Mouse (Mus musculus) spleen, adult 12 weeks (tissue): ENCODE data around the gene Fbxw4.
A peak's percentile ranks its signal among the peaks of the same experiment; 100 is the strongest.

ENCODE experiments used
- DNase-seq: peaks from one replicate; pipeline ENCODE4 v3.0.0; 2022; ENCODE audit warnings: low spot score

The Fbxw4 gene

DNA sequence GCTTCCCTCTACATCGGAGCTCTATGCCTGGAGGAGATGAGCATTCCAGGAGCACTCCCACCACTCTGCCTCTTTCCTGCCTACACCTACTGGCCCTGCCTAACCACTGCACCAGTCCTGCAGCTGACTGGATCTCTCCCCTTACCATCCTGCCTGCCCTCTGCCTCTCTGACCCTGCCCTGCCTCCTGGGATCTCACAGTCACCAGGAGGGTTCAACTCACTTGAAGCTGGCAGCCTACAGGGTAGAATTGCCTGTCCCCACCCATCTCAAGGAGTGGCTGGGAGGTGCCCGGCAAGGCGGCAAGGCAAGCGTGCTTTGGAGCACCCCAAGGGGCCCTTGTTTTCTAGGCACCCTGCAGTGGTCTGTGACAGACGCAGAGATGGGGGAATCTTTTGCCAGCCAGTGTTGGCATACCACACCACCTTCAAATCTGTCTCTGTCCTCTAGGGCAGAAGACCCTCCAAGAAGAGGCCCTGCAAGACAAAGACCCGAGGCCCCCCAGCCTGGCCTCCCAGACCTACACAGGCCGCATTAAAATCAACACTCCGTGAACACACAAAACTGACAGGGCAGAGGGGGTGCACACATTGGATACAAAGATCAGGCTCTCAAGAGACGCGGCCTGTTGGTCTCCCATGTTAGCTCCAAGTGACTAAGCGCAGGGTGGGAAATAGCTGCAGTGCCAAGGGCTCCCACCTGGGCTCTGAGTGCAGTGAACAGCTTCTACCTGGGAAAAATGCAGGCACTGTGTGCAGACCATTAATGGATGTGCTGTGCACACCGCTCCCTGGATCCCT, 44.5 kb downstream of the Fbxw4 start:
- no peak for DNase-seq

- DNase-seq = no peak
These were observed 45.2 kb downstream of the Fbxw4 start for GRCm38 (mm10) chr19:45614928-45615327.

GRCm38 (mm10) chr19:45614375-45614774, 45.7 kb downstream of the Fbxw4 start:
- no peak for DNase-seq

- no peak for DNase-seq
These were observed 49.3 kb downstream of the Fbxw4 start for GRCm38 (mm10) chr19:45610823-45611222.

DNA sequence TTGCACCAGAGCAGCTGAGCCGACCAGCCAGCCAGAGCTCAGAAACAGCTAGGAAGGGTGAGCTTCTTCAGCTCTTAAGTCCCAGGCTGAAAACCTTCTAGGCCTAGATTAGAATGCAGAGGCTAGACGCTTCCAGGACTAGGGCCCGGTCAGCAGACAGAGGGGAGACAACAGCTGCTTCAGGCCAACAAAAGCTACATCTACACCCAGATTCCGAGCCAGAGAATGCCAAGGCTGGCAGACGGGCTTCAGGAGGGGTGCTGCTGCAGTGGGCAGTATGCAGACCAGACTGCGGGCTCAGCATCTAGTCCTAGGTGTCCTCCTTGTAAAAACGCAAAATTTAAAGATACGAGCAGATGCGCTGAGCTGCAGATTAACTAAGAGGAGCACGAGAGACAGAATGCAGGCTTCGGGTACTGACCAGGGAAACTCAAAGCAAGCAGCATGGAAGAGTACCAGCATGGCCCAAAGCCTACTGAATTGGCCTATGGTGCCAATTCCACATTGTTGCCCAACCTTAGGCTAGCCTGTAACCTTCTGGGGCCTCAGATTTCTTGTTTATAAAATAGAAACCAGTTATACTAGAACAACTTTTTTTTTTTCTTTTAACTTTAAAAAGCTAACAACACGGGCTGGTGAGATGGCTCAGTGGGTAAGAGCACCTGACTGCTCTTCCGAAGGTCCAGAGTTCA, 51.3 kb downstream of the Fbxw4 start:
- DNase-seq = no peak

DNA sequence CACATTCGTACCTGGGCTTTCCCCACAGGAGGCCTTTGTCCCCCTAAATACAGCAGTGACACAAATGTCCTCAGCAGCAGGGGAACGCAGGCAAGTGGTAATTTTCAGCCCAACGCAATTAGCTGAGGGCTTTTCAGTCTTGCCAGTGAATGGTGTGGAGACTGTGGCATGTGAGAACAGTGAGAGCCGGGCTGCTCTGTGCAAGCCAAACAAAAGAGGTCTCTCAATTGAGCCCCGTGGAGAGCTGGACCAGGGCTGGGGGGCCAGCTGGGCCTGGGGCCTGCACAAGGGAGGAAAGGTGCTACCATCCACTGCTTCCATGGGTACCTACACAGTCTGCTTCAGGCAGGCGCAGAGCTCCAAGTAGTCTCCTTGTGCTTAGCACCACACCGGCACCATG, 52.6 kb downstream of the Fbxw4 start:
- no peak for DNase-seq

DNA sequence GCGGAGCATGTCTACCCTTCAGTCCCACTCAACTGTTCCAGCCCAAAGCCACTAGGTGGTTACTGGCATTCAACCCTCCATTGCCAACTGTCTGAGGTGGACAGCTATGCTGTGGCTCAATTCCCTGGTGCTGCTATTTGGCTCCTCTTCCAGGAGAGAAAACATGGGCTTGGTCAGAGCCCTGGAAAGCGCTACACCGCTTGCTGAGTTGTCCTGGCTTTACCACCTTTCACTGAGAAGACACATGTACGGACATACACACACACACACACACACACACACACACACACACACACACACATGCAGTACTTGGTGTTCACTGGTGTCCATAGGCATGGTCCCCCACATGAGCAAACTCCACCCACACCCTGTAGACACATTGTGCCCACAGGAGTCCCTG, 53.4 kb downstream of the Fbxw4 start:
- no peak for DNase-seq

GRCm38 (mm10) chr19:45602606-45603005, 57.5 kb downstream of the Fbxw4 start:
- no peak for DNase-seq

- no peak for DNase-seq
These were observed 63.0 kb downstream of the Fbxw4 start for GRCm38 (mm10) chr19:45597106-45597505.

- DNase-seq = no peak
These were observed 63.7 kb downstream of the Fbxw4 start for GRCm38 (mm10) chr19:45596434-45596833.

GRCm38 (mm10) chr19:45596019-45596418, 64.1 kb downstream of the Fbxw4 start:
- DNase-seq = no peak

GRCm38 (mm10) chr19:45595481-45595880, 64.6 kb downstream of the Fbxw4 start:
- DNase-seq = no peak

GRCm38 (mm10) chr19:45594079-45594478, 66.0 kb downstream of the Fbxw4 start:
- DNase-seq = no peak

DNA sequence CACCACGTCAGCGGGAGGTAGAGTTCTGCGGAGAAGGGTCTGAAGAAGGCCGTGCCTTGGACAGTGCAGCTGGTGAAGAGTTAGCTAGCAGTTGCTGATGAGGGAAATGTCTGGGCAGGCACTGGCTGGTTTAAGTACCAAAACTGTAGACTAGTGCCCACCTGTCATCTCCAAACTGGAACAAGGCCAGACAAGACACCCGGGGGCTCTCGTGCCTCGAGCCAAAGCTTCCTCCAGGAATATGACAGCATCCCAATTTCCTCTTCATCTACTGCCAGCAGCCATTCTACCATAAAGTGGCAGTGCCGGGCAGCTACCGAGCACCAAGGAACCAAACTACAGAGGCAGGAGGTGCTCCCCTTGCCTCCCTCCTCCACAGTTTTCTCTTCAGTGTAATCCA, 67.2 kb downstream of the Fbxw4 start:
- no peak for DNase-seq

DNA sequence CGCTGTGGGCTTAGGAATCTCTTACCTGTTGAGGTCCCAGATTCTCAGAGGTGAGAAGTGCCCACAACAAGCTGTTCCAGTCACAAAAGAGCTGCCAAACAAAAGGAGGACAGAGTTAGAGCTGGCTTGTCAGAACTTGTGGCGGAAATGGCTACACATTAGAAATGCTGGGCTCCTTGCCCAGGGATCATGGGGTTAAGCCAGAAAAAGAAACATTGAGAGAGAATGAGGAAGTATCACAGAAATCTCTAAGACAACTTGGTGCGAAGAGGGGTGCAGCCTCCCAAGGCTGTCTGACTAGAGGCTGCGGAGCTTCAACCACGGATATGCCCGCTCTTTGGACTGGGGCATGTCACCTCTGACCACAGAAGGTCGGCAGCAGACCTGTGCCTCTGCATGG, 68.4 kb downstream of the Fbxw4 start:
- no peak for DNase-seq

- no peak for DNase-seq
These were observed 70.4 kb downstream of the Fbxw4 start for GRCm38 (mm10) chr19:45589761-45590160.

GRCm38 (mm10) chr19:45587509-45588292, 72.4 kb downstream of the Fbxw4 start:
- no peak for DNase-seq

- no peak for DNase-seq
These were observed 73.3 kb downstream of the Fbxw4 start for GRCm38 (mm10) chr19:45586850-45587249.

GRCm38 (mm10) chr19:45584856-45585620, 75.1 kb downstream of the Fbxw4 start:
- no peak for DNase-seq

GRCm38 (mm10) chr19:45583136-45583535, 77.0 kb downstream of the Fbxw4 start:
- no peak for DNase-seq

- DNase-seq = no peak
These were observed 78.0 kb downstream of the Fbxw4 start for GRCm38 (mm10) chr19:45582161-45582560.

DNA sequence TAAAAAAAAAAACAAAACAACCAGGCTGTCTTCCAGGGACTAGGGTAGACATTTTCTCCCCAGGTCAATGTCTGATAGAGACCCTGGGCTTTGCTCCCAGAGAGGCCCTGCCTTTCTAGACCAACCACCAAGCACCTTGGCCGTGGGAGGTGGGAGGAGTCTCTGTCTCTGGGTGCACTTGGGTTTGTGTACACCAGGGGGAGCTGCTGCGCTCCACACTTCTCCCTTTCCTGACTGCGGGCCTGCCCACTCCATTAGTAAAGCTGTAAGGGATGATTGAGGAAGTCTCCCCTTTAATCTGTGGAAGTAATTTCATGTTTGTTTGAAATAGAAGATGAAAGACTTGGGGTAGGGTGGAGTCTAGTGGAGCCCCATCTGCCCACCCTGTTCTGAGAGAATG, 78.9 kb downstream of the Fbxw4 start:
- DNase-seq = peak; percentile 45
